Mouse (Mus musculus) cortical plate, adult 2 months (tissue): ENCODE measurements around the gene Ugt1a5.

Source experiments
- CTCF ChIP-seq: fragments of 200-500 bp; IDR thresholded peaks from 2 replicates; pipeline ENCODE4 v1.5.1; 2011; ENCODE audit warnings: mild to moderate bottlenecking, control low read depth, low read length; ENCODE audit not compliant: insufficient read depth; ENCODE audit errors: extremely low read depth
- POLR2A ChIP-seq: fragments of 200-500 bp; IDR thresholded peaks from 2 replicates; pipeline ENCODE4 v1.6.1; 2011; ENCODE audit warnings: mild to moderate bottlenecking, low read length, control low read depth; ENCODE audit not compliant: insufficient read depth; ENCODE audit errors: extremely low read depth

DNA sequence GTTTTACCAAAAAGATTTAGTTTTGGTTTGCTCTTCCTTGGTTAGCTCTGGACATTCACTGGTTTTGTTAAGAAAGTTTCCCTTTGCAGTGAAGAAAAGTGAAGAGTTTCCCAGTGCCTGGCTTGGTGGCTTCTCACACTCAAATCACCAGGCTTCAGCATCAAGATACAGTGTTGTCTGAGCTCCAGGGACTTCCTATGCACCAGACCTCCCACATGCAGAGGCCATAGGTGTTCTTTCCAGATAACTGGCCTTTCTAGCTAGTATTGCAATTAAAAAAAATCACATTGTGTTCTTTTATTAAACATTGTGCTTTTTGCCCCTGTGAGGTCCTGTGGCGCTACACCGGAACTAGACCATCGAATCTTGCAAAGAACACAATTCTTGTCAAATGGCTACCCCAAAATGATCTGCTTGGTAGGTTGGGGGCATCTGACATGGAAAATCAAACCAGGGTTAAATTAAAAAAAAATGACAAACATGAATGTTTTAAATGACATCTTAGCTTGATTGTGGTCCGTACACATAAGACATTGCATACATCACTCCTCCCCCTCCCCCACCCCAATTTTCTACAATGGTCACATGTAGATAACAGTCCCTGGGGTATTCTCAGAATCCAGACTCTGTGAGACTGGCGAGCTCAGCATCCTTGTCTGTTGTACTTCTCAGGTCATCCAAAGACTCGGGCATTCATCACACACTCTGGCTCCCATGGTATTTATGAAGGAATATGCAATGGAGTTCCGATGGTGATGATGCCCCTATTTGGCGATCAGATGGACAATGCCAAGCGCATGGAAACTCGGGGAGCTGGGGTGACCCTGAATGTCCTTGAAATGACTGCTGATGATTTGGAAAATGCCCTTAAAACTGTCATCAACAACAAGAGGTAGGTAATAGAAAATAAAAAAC, 49.9 kb downstream of the Ugt1a5 start:
- TF ChIP-seq CTCF: no peak
- TF ChIP-seq POLR2A: no peak
